Mouse (Mus musculus) hindbrain, embryonic 15.5 days (tissue): ENCODE measurements around the gene Pamr1. TPM values are rescaled to one million over a fixed set of nuclear protein-coding genes. Genes with fewer than 3 reads are reported as not detected.

Experiments
- ATAC-seq: fragments of 200-750 bp; cut with Nextera tagmentation; 2 replicates; pipeline ENCODE4 v1.8.0; 2017; ENCODE audit warnings: low read depth, moderate number of reproducible peaks, moderate TSS enrichment; ENCODE audit not compliant: low FRiP score
- H3K27ac ChIP-seq: fragments of 300-500 bp; sonication (generic); replicated peaks from 2 replicates; pipeline ENCODE4 v1.5.1; 2015; ENCODE audit warnings: mild to moderate bottlenecking, inconsistent platforms
- H3K27me3 ChIP-seq: fragments of 300-500 bp; sonication (generic); 2 replicates; pipeline ENCODE4 v1.6.1; 2015; ENCODE audit warnings: control low read depth, inconsistent platforms
- H3K36me3 ChIP-seq: fragments of 300-500 bp; sonication (generic); 2 replicates; pipeline ENCODE4 v1.6.1; 2015; ENCODE audit warnings: control low read depth, inconsistent platforms
- H3K4me1 ChIP-seq: fragments of 300-500 bp; sonication (generic); replicated peaks from 2 replicates; pipeline ENCODE4 v1.6.1; 2015; ENCODE audit warnings: control low read depth, inconsistent platforms
- H3K4me2 ChIP-seq: fragments of 300-500 bp; sonication (generic); 2 replicates; pipeline ENCODE4 v1.6.1; 2015; ENCODE audit warnings: moderate library complexity, mild to moderate bottlenecking, inconsistent platforms
- H3K4me3 ChIP-seq: fragments of 300-500 bp; sonication (generic); 2 replicates; pipeline ENCODE4 v1.5.1; 2015; ENCODE audit warnings: mild to moderate bottlenecking, inconsistent platforms
- H3K9ac ChIP-seq: fragments of 300-500 bp; sonication (generic); 2 replicates; pipeline ENCODE4 v1.6.1; 2015; ENCODE audit warnings: inconsistent platforms
- H3K9me3 ChIP-seq: fragments of 300-500 bp; sonication (generic); 2 replicates; pipeline ENCODE4 v1.6.1; 2016; ENCODE audit warnings: control low read depth, inconsistent platforms
- WGBS: fragments of 180-500 bp; shearing (Covaris S2); methylation state at CpG from one replicate; pipeline ENCODE4 v1.1.7; 2015; 5-methylcytosine and 5-hydroxymethylcytosine counted together
- polyA plus RNA-seq: library from polyadenylated mRNA; unstranded; fragments of >200 nt; fragmentation: Nextera tagmentation; extraction: Ambion mirVana; gene quantifications from 2 replicates; pipeline ENCODE4 v1.2.1, GENCODE M21; 2015

Gene Pamr1
- polyA plus RNA-seq, 1 experiment from 2014 or later, result 9.7 TPM

DNA sequence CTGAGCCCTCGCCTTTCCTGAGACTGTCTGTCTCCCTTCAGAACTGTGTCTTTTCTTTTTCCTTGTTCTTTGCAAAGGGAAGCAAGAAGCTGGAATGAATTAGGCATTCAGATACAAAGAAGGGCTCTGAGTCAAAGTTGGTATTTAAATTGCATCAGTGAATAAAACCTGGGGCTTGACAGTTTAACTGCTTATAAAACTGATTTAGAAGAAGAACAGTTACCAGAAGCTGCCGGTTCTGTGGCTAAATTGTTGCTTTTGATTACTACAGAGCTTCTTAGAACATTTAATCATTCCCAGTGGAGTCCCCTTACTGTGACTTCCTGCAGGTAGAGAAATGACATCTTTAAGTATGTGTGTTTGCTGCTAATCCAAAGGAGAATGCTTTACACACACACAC, 124.8 kb downstream of the Pamr1 start:
- Histone ChIP-seq H3K27me3 (no peaks in the 10 kb centered on the region), H3K9me3 (no peaks in the 10 kb centered on the region), H3K4me3 (no peak overlapping the region), H3K4me2 (no peak overlapping the region), H3K9ac (no peak overlapping the region), H3K27ac (peak overlapping the region; percentile 12; the same call in 1 of the 2 replicates), H3K4me1 (peaks cover 27% of the 10 kb centered on the region), H3K36me3 (no peaks in the 10 kb centered on the region)
- no peak for ATAC-seq
- WGBS, result 43% methylated on average over 2 of the region's 2 CpGs

DNA sequence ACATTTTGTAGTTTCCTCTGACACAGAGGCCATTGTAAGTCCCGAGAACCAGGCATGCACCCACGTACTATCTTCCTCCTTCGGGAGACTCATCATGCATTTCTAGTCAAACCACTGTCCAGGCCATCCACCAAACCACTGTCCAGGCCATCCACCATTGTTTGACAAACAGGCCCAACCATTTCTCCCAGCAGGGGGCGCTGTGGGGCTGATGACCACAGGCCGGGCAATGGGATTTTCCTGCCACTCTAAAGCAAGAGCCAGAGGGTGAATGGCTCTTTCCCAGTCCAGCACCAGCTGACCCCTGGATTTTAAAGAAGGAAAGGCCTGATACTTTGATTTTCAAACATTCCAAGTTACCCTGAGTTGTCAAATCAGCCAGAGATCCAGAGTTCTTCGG, 125.5 kb downstream of the Pamr1 start:
- Histone ChIP-seq H3K4me1 (peaks cover 23% of the 10 kb centered on the region), H3K9ac (no peak overlapping the region), H3K36me3 (no peaks in the 10 kb centered on the region), H3K4me2 (no peak overlapping the region), H3K27ac (no peak overlapping the region), H3K4me3 (no peak overlapping the region), H3K9me3 (no peaks in the 10 kb centered on the region), H3K27me3 (no peaks in the 10 kb centered on the region)
- ATAC-seq, result no peak
- 75% methylated on average over 6 of the region's 6 CpGs for WGBS

DNA sequence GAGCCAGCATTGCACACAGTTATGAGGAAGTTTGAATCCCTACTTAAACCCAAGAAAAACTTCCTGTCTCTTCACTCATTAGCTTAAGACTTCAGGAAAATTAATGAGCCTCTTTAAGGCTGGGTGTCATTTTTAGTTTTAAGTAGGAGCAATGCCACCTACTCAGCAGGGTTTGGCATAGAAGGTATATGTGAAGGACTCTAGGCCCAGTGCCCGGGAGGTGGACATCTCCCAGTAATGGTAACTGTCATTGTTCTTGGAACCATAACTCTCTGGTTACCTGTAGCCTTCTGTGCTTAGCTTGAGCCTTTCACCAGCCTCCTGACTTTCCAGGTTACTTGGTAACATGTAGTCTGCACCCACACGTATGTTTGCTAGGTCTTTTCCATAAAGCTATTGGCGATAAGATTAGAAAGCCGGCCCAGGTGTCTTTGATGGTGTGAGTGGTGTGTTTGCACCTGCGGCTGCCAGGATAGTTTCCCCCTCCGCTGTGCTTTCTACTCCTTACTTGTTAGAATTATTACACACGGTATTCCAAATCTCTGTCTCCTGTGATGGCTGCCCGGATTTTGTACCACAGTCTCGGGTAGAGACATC, 127.0 kb downstream of the Pamr1 start:
- no peaks in the 10 kb centered on the region for H3K9me3 ChIP-seq
- no peaks in the 10 kb centered on the region for H3K36me3 ChIP-seq
- no peak overlapping the region for H3K4me3 ChIP-seq
- 97% methylated on average over 9 of the region's 9 CpGs for WGBS
- H3K4me2 ChIP-seq, result no peak overlapping the region
- H3K27ac ChIP-seq, result no peak overlapping the region
- peaks cover 23% of the 10 kb centered on the region for H3K4me1 ChIP-seq
- no peak overlapping the region for H3K9ac ChIP-seq
- no peaks in the 10 kb centered on the region for H3K27me3 ChIP-seq
- no peak for ATAC-seq

DNA sequence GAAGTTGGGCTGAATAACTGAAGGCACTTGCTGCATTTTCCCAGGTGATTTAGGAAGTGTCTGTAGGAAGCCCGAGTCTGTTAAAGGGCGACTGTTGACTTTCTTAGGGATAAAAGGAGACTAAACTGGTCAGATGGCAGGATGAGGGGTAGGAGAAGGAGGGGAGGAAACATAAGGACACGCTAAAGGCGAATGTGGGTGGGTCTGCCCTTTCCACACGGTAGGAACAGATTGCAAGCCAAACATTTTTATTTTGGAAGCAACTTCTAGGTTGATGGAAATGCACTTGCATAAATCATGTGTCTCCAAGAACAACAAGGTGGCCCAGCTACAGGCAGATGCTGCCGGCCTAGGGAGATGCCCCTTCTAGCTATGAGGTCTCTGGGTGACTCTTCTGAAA, 127.6 kb downstream of the Pamr1 start:
- Histone ChIP-seq H3K27me3 (no peaks in the 10 kb centered on the region), H3K4me3 (no peak overlapping the region), H3K36me3 (no peaks in the 10 kb centered on the region), H3K9ac (no peak overlapping the region), H3K27ac (no peak overlapping the region), H3K4me1 (peaks cover 23% of the 10 kb centered on the region), H3K4me2 (no peak overlapping the region), H3K9me3 (no peaks in the 10 kb centered on the region)
- WGBS, result 84% methylated on average over 6 of the region's 6 CpGs
- ATAC-seq, result no peak

DNA sequence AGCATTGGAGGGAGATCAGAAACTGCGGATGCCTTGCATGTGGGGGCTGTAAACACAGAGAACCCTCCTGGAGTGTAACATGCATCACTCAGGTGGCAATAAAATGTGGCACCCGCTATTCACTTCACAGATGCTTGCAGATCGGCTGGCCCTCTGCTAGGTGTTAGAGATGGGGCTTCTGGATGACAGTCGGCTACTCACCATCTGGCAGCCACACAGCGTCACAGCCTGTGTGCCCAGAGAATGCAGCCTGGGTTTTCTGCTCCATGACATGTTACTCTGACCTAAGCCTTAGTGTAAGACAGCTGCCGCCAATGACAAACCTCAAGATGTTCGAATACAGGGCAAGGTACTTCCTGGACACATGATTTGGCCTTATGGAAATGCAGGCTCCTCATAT, 131.5 kb downstream of the Pamr1 start:
- Histone ChIP-seq H3K9me3 (no peaks in the 10 kb centered on the region), H3K27ac (no peak overlapping the region), H3K27me3 (no peaks in the 10 kb centered on the region), H3K4me3 (no peak overlapping the region), H3K4me1 (peaks cover 13% of the 10 kb centered on the region), H3K36me3 (no peaks in the 10 kb centered on the region), H3K4me2 (no peak overlapping the region), H3K9ac (no peak overlapping the region)
- WGBS, result 64% methylated on average over 7 of the region's 7 CpGs
- no peak for ATAC-seq

DNA sequence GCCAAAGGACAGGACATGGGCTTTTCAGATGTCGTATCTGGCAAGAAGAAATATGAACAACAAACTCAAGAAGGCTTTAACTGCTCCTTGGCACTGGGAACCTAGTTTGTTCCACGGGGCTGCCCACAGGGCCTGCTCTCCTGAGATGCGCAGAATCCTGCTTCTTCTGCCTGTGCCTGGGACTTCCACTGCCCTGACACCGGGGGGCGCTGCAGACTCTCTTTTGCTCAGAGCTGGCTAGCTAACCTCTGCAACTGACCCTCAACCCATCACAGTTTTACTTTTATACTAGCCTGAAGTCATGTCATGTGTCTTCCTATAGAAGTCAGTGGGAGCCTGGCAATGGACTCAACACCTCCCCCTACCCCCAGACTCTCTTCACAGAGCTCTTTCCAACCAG, 132.4 kb downstream of the Pamr1 start:
- no peaks in the 10 kb centered on the region for H3K27me3 ChIP-seq
- 53% methylated on average over 5 of the region's 5 CpGs for WGBS
- H3K9ac ChIP-seq, result no peak overlapping the region
- no peak for ATAC-seq
- H3K36me3 ChIP-seq, result no peaks in the 10 kb centered on the region
- H3K4me2 ChIP-seq, result no peak overlapping the region
- H3K27ac ChIP-seq, result no peak overlapping the region
- H3K4me3 ChIP-seq, result no peak overlapping the region
- peaks cover 13% of the 10 kb centered on the region for H3K4me1 ChIP-seq
- H3K9me3 ChIP-seq, result no peaks in the 10 kb centered on the region

DNA sequence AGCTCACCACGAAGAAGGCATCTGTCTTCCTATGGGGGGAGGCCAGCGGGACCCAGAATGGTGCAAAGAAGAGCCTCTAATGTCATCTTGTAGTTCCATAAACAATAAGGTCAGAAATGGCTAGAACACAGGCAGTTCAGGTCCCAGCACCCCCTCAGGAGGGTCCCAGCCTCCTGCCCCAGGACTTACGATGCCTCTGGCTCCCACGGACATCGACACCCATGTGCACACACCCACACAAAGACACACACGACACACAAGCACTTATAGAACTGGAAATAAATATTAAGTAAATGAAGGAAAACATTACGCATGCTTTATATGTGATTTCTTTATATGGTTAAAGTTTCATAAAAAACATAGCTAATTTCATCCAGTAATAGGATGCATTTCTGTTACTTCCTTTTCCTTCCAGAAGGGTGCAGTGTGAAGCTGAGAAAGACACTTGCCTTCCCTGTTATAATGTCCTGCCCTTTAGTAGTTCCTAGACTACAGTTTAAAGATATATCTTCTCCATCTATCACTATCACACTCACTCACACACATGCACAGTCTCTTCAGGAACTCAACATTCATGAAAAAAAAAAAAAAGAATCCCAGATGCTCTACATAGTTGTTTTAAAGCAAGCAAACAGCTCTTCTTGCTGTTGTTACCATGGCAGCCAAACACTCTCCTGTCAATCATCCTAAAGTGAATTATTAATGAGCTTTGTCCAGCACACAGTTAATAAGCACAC, 135.7 kb downstream of the Pamr1 start:
- Histone ChIP-seq H3K4me1 (peaks cover 13% of the 10 kb centered on the region), H3K27ac (peak overlapping the region; percentile 38; the same call in 1 of the 2 replicates), H3K36me3 (no peaks in the 10 kb centered on the region), H3K27me3 (no peaks in the 10 kb centered on the region), H3K4me3 (no peak overlapping the region), H3K9ac (no peak overlapping the region), H3K9me3 (no peaks in the 10 kb centered on the region), H3K4me2 (peak overlapping the region; percentile 35; the same call in 1 of the 2 replicates)
- peak; percentile 65 for ATAC-seq
- 84% methylated on average over 7 of the region's 7 CpGs for whole genome bisulfite sequencing

DNA sequence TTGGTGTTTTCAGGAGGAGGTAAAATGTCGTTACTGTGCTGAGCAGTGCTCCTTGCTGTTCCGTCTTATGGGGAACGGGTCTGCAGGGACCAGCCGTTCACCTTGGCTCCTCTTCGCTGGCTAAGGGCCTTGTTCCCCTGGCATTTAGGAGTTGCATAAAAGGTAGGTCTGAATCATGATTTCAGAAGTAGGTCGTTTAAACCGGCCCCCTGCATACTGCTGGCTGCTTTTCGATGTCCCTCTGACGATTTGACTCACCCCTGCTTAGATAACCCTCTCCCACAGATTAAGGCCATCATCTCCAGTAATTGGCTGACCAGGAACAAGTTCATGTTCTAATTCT, 136.3 kb downstream of the Pamr1 start:
- Histone ChIP-seq H3K9ac (no peak overlapping the region), H3K9me3 (no peaks in the 10 kb centered on the region), H3K27me3 (no peaks in the 10 kb centered on the region), H3K4me3 (no peak overlapping the region), H3K36me3 (no peaks in the 10 kb centered on the region), H3K27ac (peak overlapping the region; percentile 38; the same call in 1 of the 2 replicates), H3K4me2 (peak overlapping the region; percentile 35; the same call in 1 of the 2 replicates), H3K4me1 (peaks cover 13% of the 10 kb centered on the region)
- ATAC-seq, result no peak; the same call in 1 of the 2 replicates
- 44% methylated on average over 9 of the region's 9 CpGs for WGBS

Other genes starting within 250 kb of the Pamr1 start
- 63.5 and 63.7 TPM in 2 replicates for gene Trim44, start 142.2 kb upstream of the Pamr1 start, polyA plus RNA-seq
- 33.4 and 40.1 TPM in 2 replicates for gene Fjx1, start 97.5 kb upstream of the Pamr1 start, polyA plus RNA-seq
- gene Slc1a2, start 108.6 kb downstream of the Pamr1 start, polyA plus RNA-seq, result 18.6 and 19.1 TPM in 2 replicates